Mouse (Mus musculus): ENCODE measurements at regions not wholly inside any gene's neighbourhood (a gene's known extent, or its start where the extent isn't known, plus 50 kb on each side); places are given as distances from the start of the nearest gene placed in this dataset.
"Not testable (repeated sequence)": the region's sequence is repeated elsewhere in the genome, so short reads cannot be mapped to it uniquely, and the experiment has no call there.

GRCm38 (mm10) chr15:31987291-31987690, 189.8 kb upstream of the Tas2r119 start:
- no peak for DNase-seq (ENCODE audit: inconsistent ontology term)

GRCm38 (mm10) chr15:31989093-31989492, 188.0 kb upstream of the Tas2r119 start:
- no peak for DNase-seq (ENCODE audit: inconsistent ontology term)

- peak; percentile 66 for DNase-seq (ENCODE audit: inconsistent ontology term)
Observed at GRCm38 (mm10) chr15:31989593-31990290, 187.3 kb upstream of the Tas2r119 start.

- DNase-seq (ENCODE audit: inconsistent ontology term), result no peak
Observed at GRCm38 (mm10) chr15:31997996-31998395, 179.1 kb upstream of the Tas2r119 start.

- no peak for DNase-seq (ENCODE audit: inconsistent ontology term)
Observed at GRCm38 (mm10) chr15:31999553-31999952, 177.5 kb upstream of the Tas2r119 start.

GRCm38 (mm10) chr15:32002950-32003422, 174.1 kb upstream of the Tas2r119 start:
- peak; percentile 98 for DNase-seq (ENCODE audit: inconsistent ontology term)

GRCm38 (mm10) chr15:32003489-32003888, 173.6 kb upstream of the Tas2r119 start:
- DNase-seq (ENCODE audit: inconsistent ontology term), result no peak

- no peak for DNase-seq (ENCODE audit: inconsistent ontology term)
Observed at GRCm38 (mm10) chr15:32005986-32006385, 171.1 kb upstream of the Tas2r119 start.

- no peak for DNase-seq (ENCODE audit: inconsistent ontology term)
Observed at GRCm38 (mm10) chr15:32009818-32010217, 167.3 kb upstream of the Tas2r119 start.

- no peak for DNase-seq (ENCODE audit: inconsistent ontology term)
Observed at GRCm38 (mm10) chr15:32012044-32012443, 165.0 kb upstream of the Tas2r119 start.

- DNase-seq (ENCODE audit: inconsistent ontology term), result no peak
Observed at GRCm38 (mm10) chr15:32012838-32013237, 164.3 kb upstream of the Tas2r119 start.

GRCm38 (mm10) chr15:32015169-32015568, 161.9 kb upstream of the Tas2r119 start:
- no peak for DNase-seq (ENCODE audit: inconsistent ontology term)

- no peak for DNase-seq (ENCODE audit: inconsistent ontology term)
Observed at GRCm38 (mm10) chr15:32020323-32021008, 156.6 kb upstream of the Tas2r119 start.

- no peak for DNase-seq (ENCODE audit: inconsistent ontology term)
Observed at GRCm38 (mm10) chr15:32021009-32021602, 156.0 kb upstream of the Tas2r119 start.

- no peak for DNase-seq (ENCODE audit: inconsistent ontology term)
Observed at GRCm38 (mm10) chr15:32034091-32034490, 143.0 kb upstream of the Tas2r119 start.

- no peak for DNase-seq (ENCODE audit: inconsistent ontology term)
Observed at GRCm38 (mm10) chr15:32034790-32035189, 142.3 kb upstream of the Tas2r119 start.

- no peak for DNase-seq (ENCODE audit: inconsistent ontology term)
Observed at GRCm38 (mm10) chr15:32041764-32042163, 135.3 kb upstream of the Tas2r119 start.

- DNase-seq (ENCODE audit: inconsistent ontology term), result no peak
Observed at GRCm38 (mm10) chr15:32042173-32042572, 134.9 kb upstream of the Tas2r119 start.

GRCm38 (mm10) chr15:32042589-32042988, 134.5 kb upstream of the Tas2r119 start:
- DNase-seq (ENCODE audit: inconsistent ontology term), result no peak

- DNase-seq (ENCODE audit: inconsistent ontology term), result no peak
Observed at GRCm38 (mm10) chr15:32043207-32043606, 133.9 kb upstream of the Tas2r119 start.

- not testable (repeated sequence) for DNase-seq (ENCODE audit: inconsistent ontology term)
Observed at GRCm38 (mm10) chr15:32043670-32044069, 133.4 kb upstream of the Tas2r119 start.

GRCm38 (mm10) chr15:32048836-32049235, 128.3 kb upstream of the Tas2r119 start:
- no peak for DNase-seq (ENCODE audit: inconsistent ontology term)

- DNase-seq (ENCODE audit: inconsistent ontology term), result no peak
Observed at GRCm38 (mm10) chr15:32061573-32061972, 115.5 kb upstream of the Tas2r119 start.
